Mouse (Mus musculus): ENCODE results near the gene Psmd12. TPM values are rescaled to one million over a fixed set of nuclear protein-coding genes. Genes with fewer than 3 reads are reported as not detected.

Gene Psmd12
- polyA plus RNA-seq (2014; fragmentation: Nextera tagmentation; extraction: Ambion mirVana), result 158 and 182 TPM in 2 replicates

DNA sequence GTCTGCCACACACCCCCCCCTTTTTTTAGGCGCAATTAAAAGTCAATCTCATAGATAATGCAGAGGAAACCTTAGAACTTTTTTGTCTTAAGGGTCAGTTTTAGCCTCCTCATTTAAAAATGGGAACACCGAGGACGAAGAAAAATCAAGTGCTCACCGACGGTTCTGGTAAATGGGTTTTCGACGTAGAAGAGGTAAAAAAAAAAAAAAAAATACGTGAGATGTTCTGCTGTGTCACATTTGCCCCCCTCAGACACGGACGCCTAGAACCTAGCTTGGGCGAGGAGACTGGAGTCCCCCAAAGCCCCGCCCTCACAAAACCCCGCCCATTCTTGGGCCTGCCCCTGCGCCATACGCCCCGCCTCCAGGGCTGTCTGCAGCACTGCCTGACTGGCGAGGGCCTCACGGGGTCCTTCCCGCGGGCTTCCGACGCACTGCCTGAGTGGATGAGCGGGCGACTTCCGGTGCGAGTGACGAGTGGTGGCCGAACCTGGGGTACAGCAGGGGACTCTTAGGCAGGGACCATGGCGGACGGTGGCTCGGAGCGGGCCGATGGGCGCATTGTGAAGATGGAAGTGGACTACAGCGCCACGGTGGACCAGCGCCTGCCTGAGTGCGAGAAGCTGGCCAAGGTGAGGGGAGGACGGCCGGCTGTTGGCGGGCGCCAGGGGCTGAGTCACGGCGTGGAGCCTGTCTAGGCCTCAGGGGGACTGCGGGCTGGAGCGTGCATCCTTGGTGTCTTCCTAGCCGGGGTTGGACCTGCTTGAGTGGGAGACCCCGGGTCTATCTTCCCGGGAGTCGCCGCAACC is at the start of gene Psmd12:
TSS of gene Psmd12 (plus strand) at position 432 of the 809 bp plus-strand sequence.
- peak within 1 kb of the TSS; percentile 66 for H3K27ac ChIP-seq (ENCODE audit: low read length)
- no peaks in the 10 kb centered on the region for H3K36me3 ChIP-seq (ENCODE audit: control insufficient read depth, insufficient read depth, low read length)
- ATAC-seq (ENCODE audit: insufficient number of reproducible peaks, insufficient read depth, low FRiP score, low read depth), result peak; percentile 97
- peak within 1 kb of the TSS; percentile 97 for H3K9ac ChIP-seq (replicated peaks; ENCODE audit: low read depth, low read length)
- H3K4me1 ChIP-seq (ENCODE audit: control insufficient read depth, insufficient read depth, low read length), result peaks cover 12% of the 10 kb centered on the region; the same call in 1 of the 2 replicates
- H3K4me3 ChIP-seq (ENCODE audit: low read depth, low read length), result peak within 1 kb of the TSS; percentile 97
- no peaks in the 10 kb centered on the region for H3K27me3 ChIP-seq (ENCODE audit: control insufficient read depth, insufficient read depth, low read length)
- H3K9me3 ChIP-seq (ENCODE audit: control insufficient read depth, low read depth, low read length), result no peaks in the 10 kb centered on the region
- H3K4me2 ChIP-seq (replicated peaks; ENCODE audit: low read depth, low read length), result peak within 1 kb of the TSS; percentile 92
- under 1% methylated on average over 51 of the region's 51 CpGs for WGBS

DNA sequence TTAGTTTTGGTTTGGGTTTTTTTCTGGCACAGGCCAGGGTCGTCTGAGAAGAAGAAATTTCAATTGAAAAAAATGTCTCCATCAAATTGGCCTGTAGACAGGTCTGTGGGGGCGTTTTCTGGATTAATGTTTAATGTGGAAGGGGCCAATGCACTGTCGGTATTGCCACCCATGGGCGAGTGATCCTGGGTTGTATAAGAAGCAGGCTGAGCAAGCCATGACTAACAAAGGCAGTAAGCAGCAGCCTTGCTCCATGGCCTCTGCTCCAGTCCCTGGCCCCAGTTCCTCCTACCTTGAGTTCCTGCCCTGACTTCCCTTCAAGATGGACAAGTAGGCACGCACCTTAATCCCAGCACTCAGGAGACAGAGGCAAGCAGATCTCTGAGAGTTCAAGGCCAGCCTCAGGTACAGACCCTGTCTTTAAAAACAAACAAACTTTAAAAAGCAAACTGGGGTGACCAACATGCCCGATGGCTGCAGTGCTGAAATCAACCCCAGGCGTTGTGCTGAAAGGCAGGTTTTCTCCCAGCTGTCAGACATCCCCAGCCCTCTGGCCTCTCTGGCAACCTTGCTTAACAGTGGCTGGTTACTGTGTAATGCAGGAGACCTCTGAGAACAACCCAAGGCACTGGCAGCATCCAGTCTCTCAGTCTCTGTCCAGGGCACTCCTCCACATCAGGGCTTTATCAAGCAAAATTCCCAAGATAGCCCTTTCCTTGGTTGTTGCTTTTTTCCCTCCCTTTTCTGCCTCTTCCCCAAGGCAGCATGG is 47.9 kb upstream of the Psmd12 start:
- Histone ChIP-seq H3K27me3 (ENCODE audit: control insufficient read depth, insufficient read depth, low read length) (no peaks in the 10 kb centered on the region), H3K36me3 (ENCODE audit: control insufficient read depth, insufficient read depth, low read length) (no peaks in the 10 kb centered on the region), H3K9ac (replicated peaks; ENCODE audit: low read depth, low read length) (no peak overlapping the region), H3K9me3 (ENCODE audit: control insufficient read depth, low read depth, low read length) (no peaks in the 10 kb centered on the region; the same call in 1 of the 2 replicates), H3K4me1 (ENCODE audit: control insufficient read depth, insufficient read depth, low read length) (no peaks in the 10 kb centered on the region), H3K4me2 (replicated peaks; ENCODE audit: low read depth, low read length) (no peak overlapping the region), H3K4me3 (ENCODE audit: low read depth, low read length) (no peak overlapping the region), H3K27ac (ENCODE audit: low read length) (no peak overlapping the region)
- 68% methylated on average over 7 of the region's 7 CpGs for WGBS
- no peak for ATAC-seq (ENCODE audit: insufficient number of reproducible peaks, insufficient read depth, low FRiP score, low read depth)

DNA sequence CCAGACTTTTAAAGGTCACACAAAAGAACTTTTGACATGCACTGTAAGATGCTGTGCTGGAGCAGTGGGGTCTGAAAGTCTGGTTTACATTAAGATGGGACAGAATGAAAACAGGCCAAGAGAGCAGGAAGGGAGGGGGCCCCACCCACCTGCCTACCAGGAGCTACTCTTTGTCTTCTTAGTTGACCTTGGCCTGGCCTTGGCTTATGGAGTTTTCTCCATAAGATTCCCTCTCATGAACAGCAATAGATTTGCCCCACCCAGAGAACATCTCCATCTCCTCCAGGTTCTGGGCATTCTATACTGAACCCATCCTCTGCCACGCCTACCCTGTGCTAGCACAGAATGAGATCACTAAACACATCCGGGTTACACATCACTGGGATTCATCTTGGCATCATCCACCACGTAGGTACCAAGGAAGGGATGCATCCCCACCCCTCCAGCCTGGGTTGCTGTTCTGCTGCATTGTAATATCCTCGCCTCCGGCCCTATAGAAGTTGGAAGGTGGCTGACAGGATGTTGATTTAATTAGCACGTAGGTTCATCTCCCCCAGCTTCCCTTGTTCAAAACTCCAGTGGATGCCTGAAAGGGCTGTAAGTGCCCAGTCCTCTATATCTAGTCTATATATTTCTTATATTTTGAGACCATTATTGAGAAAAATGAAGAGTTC is 43.4 kb upstream of the Psmd12 start:
- Histone ChIP-seq H3K27ac (ENCODE audit: low read length) (no peak overlapping the region), H3K9me3 (ENCODE audit: control insufficient read depth, low read depth, low read length) (no peaks in the 10 kb centered on the region; the same call in 1 of the 2 replicates), H3K27me3 (ENCODE audit: control insufficient read depth, insufficient read depth, low read length) (no peaks in the 10 kb centered on the region), H3K4me1 (ENCODE audit: control insufficient read depth, insufficient read depth, low read length) (no peaks in the 10 kb centered on the region), H3K36me3 (ENCODE audit: control insufficient read depth, insufficient read depth, low read length) (no peaks in the 10 kb centered on the region), H3K4me2 (replicated peaks; ENCODE audit: low read depth, low read length) (no peak overlapping the region), H3K9ac (replicated peaks; ENCODE audit: low read depth, low read length) (no peak overlapping the region), H3K4me3 (ENCODE audit: low read depth, low read length) (no peak overlapping the region)
- ATAC-seq (ENCODE audit: insufficient number of reproducible peaks, insufficient read depth, low FRiP score, low read depth), result no peak
- whole genome bisulfite sequencing, result 84% methylated on average over 6 of the region's 6 CpGs

DNA sequence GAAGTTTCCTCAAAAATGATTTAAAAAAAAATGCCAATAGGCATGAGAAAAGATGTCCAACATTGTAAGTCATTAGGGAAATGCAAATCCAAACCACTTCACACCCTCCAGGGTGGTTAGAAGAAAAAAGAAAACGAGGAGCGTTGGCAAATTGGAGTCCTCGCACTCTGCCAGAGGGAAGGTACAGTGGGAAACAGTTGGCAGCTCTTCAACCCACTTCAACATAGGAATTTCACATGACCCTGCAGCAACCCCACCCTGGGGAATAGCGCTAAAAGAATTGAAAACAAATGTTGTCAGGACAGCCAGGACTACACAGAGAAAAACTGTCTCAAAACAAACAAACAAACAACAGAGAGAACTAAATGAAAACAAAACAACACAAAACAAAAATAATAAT is 41.6 kb upstream of the Psmd12 start:
- Histone ChIP-seq H3K27ac (ENCODE audit: low read length) (no peak overlapping the region), H3K9ac (replicated peaks; ENCODE audit: low read depth, low read length) (no peak overlapping the region), H3K4me1 (ENCODE audit: control insufficient read depth, insufficient read depth, low read length) (no peaks in the 10 kb centered on the region), H3K4me2 (replicated peaks; ENCODE audit: low read depth, low read length) (no peak overlapping the region), H3K27me3 (ENCODE audit: control insufficient read depth, insufficient read depth, low read length) (no peaks in the 10 kb centered on the region), H3K4me3 (ENCODE audit: low read depth, low read length) (no peak overlapping the region), H3K36me3 (ENCODE audit: control insufficient read depth, insufficient read depth, low read length) (no peaks in the 10 kb centered on the region), H3K9me3 (ENCODE audit: control insufficient read depth, low read depth, low read length) (no peaks in the 10 kb centered on the region; the same call in 1 of the 2 replicates)
- WGBS, result 79% methylated on average over 4 of the region's 4 CpGs
- no peak for ATAC-seq (ENCODE audit: insufficient number of reproducible peaks, insufficient read depth, low FRiP score, low read depth)

DNA sequence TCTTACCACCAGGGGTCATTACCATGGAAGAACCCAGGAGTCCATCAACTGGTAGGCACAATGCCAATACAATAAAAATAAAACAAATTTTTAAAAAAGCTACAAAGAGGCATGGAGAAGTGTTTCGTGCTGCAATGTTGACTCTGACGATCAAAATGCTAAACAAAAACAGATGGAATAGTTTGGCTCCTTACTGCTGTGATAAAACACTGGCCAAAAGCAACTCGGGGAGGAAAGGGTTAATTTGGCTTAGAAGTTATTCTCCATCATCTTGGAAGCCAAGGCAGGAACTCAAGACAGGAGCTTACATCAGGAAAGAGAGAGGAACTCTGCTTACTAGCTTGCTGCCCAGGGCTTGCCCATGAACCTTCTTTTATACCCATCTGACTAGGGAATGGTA is 41.1 kb upstream of the Psmd12 start:
- Histone ChIP-seq H3K9ac (replicated peaks; ENCODE audit: low read depth, low read length) (no peak overlapping the region), H3K9me3 (ENCODE audit: control insufficient read depth, low read depth, low read length) (no peaks in the 10 kb centered on the region; the same call in 1 of the 2 replicates), H3K4me2 (replicated peaks; ENCODE audit: low read depth, low read length) (no peak overlapping the region), H3K4me1 (ENCODE audit: control insufficient read depth, insufficient read depth, low read length) (no peaks in the 10 kb centered on the region), H3K4me3 (ENCODE audit: low read depth, low read length) (no peak overlapping the region), H3K27ac (ENCODE audit: low read length) (no peak overlapping the region), H3K36me3 (ENCODE audit: control insufficient read depth, insufficient read depth, low read length) (no peaks in the 10 kb centered on the region), H3K27me3 (ENCODE audit: control insufficient read depth, insufficient read depth, low read length) (no peaks in the 10 kb centered on the region)
- WGBS, result 85% methylated on average over 3 of the region's 3 CpGs
- no peak for ATAC-seq (ENCODE audit: insufficient number of reproducible peaks, insufficient read depth, low FRiP score, low read depth)

DNA sequence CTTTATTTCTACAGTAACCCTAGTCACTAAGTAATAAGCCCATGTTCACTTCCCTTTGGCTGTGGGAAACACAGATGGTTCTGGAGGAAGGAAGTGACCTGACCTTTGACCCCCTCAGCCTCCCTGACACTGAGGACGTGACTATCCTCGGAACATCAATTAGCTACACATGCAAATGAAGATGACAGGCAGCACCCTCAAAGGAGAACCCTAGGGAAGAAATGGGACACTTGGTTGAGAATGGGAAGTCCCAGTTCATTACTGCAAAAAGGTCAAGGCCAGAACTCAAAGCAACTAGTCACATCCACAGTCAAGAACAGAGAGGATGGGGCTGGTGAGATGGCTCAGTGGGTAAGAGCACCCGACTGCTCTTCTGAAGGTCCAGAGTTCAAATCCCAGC is 38.2 kb upstream of the Psmd12 start:
- ATAC-seq (ENCODE audit: insufficient number of reproducible peaks, insufficient read depth, low FRiP score, low read depth), result no peak
- Histone ChIP-seq H3K36me3 (ENCODE audit: control insufficient read depth, insufficient read depth, low read length) (no peaks in the 10 kb centered on the region), H3K4me1 (ENCODE audit: control insufficient read depth, insufficient read depth, low read length) (no peaks in the 10 kb centered on the region), H3K9ac (replicated peaks; ENCODE audit: low read depth, low read length) (no peak overlapping the region), H3K4me2 (replicated peaks; ENCODE audit: low read depth, low read length) (no peak overlapping the region), H3K27ac (ENCODE audit: low read length) (no peak overlapping the region), H3K4me3 (ENCODE audit: low read depth, low read length) (no peak overlapping the region), H3K9me3 (ENCODE audit: control insufficient read depth, low read depth, low read length) (no peaks in the 10 kb centered on the region), H3K27me3 (ENCODE audit: control insufficient read depth, insufficient read depth, low read length) (no peaks in the 10 kb centered on the region)
- 53% methylated on average over 3 of the region's 3 CpGs for WGBS

DNA sequence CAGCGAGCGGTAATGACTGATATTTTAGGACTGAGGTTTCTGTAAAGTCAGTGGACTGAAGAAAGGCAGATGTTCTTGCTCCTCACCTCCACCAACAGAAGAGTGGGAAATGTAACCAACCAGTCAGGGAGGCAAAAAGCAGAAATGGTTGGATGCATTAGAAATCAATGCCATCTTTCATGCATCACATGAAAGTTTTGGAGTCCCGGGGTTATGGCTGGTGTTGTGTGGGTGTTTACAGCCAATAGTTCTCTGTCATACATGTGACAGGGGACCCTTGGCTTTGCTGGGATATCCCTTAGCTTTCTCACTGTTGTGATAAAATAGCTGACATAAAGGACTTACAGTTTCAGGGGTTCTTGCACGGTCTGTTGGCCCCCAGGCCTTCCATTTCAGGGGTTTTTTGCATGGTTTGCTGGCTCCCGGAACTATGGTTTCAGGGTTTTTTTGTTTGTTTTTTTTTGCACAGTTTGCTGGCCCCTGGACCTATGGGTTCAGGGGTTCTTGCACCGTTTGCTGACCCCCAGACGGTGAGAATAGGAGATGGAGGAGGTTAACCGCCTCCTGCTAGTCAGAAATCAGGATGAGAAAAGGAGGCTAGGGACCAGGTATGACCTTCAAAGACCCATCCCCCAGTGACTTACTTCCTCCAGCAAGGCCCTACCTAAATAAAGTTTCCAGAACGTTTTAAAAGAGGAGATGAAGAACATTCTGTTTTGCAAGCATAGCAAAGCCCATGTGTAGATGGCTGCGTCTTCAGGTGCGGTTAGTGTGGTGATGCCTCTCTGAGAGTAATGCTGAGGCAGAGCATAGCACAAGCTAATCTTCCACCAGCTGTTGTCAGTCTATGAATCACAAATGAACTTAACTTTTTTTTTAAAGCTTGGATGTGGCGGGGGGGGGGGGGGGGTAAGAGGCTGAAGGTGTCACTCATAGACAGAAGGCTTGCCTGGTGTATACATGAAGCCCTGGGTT is 35.9 kb upstream of the Psmd12 start:
- no peak overlapping the region for H3K4me3 ChIP-seq (ENCODE audit: low read depth, low read length)
- H3K27ac ChIP-seq (ENCODE audit: low read length), result no peak overlapping the region
- H3K4me1 ChIP-seq (ENCODE audit: control insufficient read depth, insufficient read depth, low read length), result 0 out of 2 replicates have a peak, but pooled peaks cover 4% of the 10 kb centered on the region
- no peak overlapping the region for H3K4me2 ChIP-seq (replicated peaks; ENCODE audit: low read depth, low read length)
- no peaks in the 10 kb centered on the region for H3K36me3 ChIP-seq (ENCODE audit: control insufficient read depth, insufficient read depth, low read length)
- no peak for ATAC-seq (ENCODE audit: insufficient number of reproducible peaks, insufficient read depth, low FRiP score, low read depth)
- H3K27me3 ChIP-seq (ENCODE audit: control insufficient read depth, insufficient read depth, low read length), result no peaks in the 10 kb centered on the region
- H3K9ac ChIP-seq (replicated peaks; ENCODE audit: low read depth, low read length), result no peak overlapping the region
- no peaks in the 10 kb centered on the region for H3K9me3 ChIP-seq (ENCODE audit: control insufficient read depth, low read depth, low read length)
- WGBS, result 81% methylated on average over 12 of the region's 12 CpGs

All from stomach, embryonic 14.5 days (tissue).